Mouse (Mus musculus) G1E (cell line): ENCODE measurements around the gene Cyp27a1.

Experiments used
- CTCF ChIP-seq: IDR thresholded peaks from 2 replicates; pipeline ENCODE4 v1.5.1; 2012; ENCODE audit warnings: low read depth, low read length, inconsistent platforms, mixed read lengths
- GATA1 ChIP-seq: IDR thresholded peaks from 2 replicates; pipeline ENCODE4 v1.6.1; 2012; ENCODE audit warnings: borderline replicate concordance, low read length, inconsistent platforms, mixed read lengths
- GATA2 ChIP-seq: IDR thresholded peaks from 2 replicates; pipeline ENCODE4 v1.6.1; 2012; ENCODE audit warnings: low read depth, low read length, inconsistent platforms, borderline replicate concordance
- POLR2AphosphoS5 ChIP-seq: IDR thresholded peaks from 2 replicates; pipeline ENCODE4 v1.6.1; 2012; ENCODE audit warnings: low read depth, low read length, inconsistent platforms; ENCODE audit not compliant: insufficient replicate concordance
- TAL1 ChIP-seq: conservative IDR thresholded peaks from 2 replicates; pipeline ENCODE4 v1.6.1; 2012; ENCODE audit warnings: low read depth, low read length, inconsistent platforms, mixed read lengths

DNA sequence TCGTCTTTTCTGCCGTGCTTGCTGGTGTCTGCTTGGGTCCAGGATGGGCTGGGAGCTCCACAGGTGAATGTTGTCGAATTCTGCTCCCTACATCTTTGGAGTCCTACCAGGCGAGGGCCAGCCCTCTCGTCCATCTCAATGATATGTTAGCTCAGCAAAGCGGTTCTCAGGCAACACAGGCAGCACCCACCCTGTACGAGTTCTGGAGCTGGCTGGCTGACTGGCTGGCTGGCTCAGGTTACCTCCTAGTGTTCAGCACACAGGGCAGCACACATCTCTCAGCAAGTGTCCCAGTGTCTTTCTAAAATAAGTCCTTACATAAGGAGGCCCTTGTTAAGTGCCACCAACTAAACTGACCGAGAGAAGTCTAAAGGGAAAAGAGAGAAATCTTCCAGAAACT, 15.1 kb downstream of the Cyp27a1 start:
- TF ChIP-seq CTCF (no peak), TAL1 (no peak), POLR2AphosphoS5 (no peak), GATA2 (no peak), GATA1 (no peak)
